Mouse (Mus musculus): Measurements from ENCODE around the gene Polr3b.

DNA sequence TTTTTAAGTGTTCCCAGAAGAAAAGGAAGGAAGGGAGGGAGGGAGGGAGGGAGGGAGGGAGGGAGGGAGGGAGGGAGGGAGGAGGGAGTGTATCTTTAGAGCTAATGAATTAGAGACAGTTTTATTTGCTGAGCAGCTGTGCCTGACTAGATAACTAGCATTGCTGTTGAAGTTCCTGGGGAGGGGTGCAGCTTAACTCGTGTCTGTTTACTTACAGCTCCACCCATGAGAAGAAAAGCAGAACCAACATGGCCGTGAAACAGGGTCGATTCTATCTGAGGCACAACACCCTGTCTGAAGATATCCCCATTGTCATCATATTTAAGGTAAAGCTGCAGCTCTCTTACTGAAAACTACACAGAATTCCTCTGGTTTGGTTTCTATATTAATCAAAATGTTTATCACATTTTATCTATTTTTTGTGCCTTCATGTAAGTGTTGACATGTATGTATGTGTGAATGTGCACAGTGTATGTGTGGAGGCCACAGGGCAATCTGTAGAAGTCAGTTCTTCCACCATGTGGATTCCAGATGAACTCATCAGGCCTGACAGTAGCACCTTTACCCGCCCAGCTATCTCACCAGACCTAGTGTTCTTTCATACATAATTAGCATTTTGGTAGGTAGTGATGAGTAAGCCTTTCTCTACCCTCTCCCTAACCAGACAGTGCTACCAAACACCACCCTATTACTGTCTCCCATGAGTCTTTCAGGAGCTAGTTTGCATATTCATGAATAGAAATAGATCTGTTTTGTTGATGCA is 17.6 kb downstream of the Polr3b start:
- TF ChIP-seq POLR2A (IDR thresholded peaks at IDR 0.05; ENCODE audit: control insufficient read depth, low read depth, low read length) (no peak), CTCF (IDR thresholded peaks at IDR 0.05; ENCODE audit: control insufficient read depth, insufficient read depth, insufficient replicate concordance, low read depth, low read length) (no peak)
